Mouse (Mus musculus): ENCODE data around the gene Pde6g.

- TF ChIP-seq CTCF (IDR thresholded peaks at IDR 0.05; ENCODE audit: low read depth, low read length): 0 out of 2 replicates have a peak, but pooled peaks have one; percentile 8
- 0 out of 2 replicates have a peak, but pooled peaks have one; percentile 45 for TF ChIP-seq POLR2A (IDR thresholded peaks at IDR 0.05; ENCODE audit: extremely low read depth, insufficient read depth, low read length)
Observed at GRCm38 (mm10) chr11:120472052-120472451, 18.8 kb upstream of the Pde6g start.

All from liver, adult 2 months (tissue).